Comparison of ENCODE assay signal across 17 mouse cellular contexts in genomic region chr14:57397221-57397620, GRCm38 (mm10). TPM values are rescaled to one million over a fixed set of nuclear protein-coding genes. Genes with fewer than 3 reads are reported as not detected.
DNase-seq lines count a peak whose midpoint lies in the region; ATAC-seq and TF ChIP-seq lines count a peak whose summit lies in the region.
"Had no signal": no experiment of that assay in that cellular context is flagged by ENCODE, and none has a peak within 500 bp of the region (broad histone marks: within the 10 kb centered on the region; RNA-seq: fewer than 3 reads in every experiment).

No protein-coding gene starts in this region.

- no peaks in the 10 kb centered on the region for H3K79me2 ChIP-seq in heart, adult 2 months (replicated peaks; ENCODE audit: control insufficient read depth, insufficient read depth, low read length)

- TF ChIP-seq EP300 in heart, adult 2 months (IDR thresholded peaks at IDR 0.05; ENCODE audit: insufficient read depth, low read depth, low read length): no peak

- H3K9ac ChIP-seq in kidney, embryonic 16.5 days (replicated peaks; ENCODE audit: low read length): no peak overlapping the region
- H3K9ac ChIP-seq in intestine, embryonic 16.5 days (ENCODE audit: low read depth, low read length): peak overlapping the region; percentile 89
- H3K9ac ChIP-seq in heart, adult 2 months (ENCODE audit: low read depth, low read length): no peak overlapping the region

- no peak for ATAC-seq in kidney, embryonic 16.5 days (ENCODE audit: low FRiP score, low TSS enrichment)
- ATAC-seq in intestine, embryonic 16.5 days: no peak

- no peaks in the 10 kb centered on the region for H3K9me3 ChIP-seq in kidney, embryonic 16.5 days (ENCODE audit: low read length)
- no peaks in the 10 kb centered on the region for H3K9me3 ChIP-seq in intestine, embryonic 16.5 days (ENCODE audit: control insufficient read depth, low read length)
- H3K9me3 ChIP-seq: forebrain, embryonic 15.5 days; hindbrain, embryonic 13.5 days; midbrain, embryonic 10.5 days; neural tube, embryonic 12.5 days had no signal

- H3K27ac ChIP-seq in kidney, embryonic 16.5 days (ENCODE audit: low read length): no peak overlapping the region
- peak overlapping the region; percentile 82 for H3K27ac ChIP-seq in intestine, embryonic 16.5 days (ENCODE audit: low read length)
- no peak overlapping the region for H3K27ac ChIP-seq in heart, adult 2 months
- H3K27ac ChIP-seq: forebrain, embryonic 15.5 days; hindbrain, embryonic 13.5 days; neural tube, embryonic 12.5 days had no signal

- intact Hi-C loops in heart, adult 2 months (cut with DNase I): no loop called here

- no peaks in the 10 kb centered on the region for H3K27me3 ChIP-seq in kidney, embryonic 16.5 days (ENCODE audit: insufficient read depth, low read length)
- H3K27me3 ChIP-seq in intestine, embryonic 16.5 days (replicated peaks; ENCODE audit: control insufficient read depth, insufficient read depth, low read length): no peaks in the 10 kb centered on the region
- H3K27me3 ChIP-seq in heart, adult 2 months (ENCODE audit: control insufficient read depth, insufficient read depth, low read length): no peaks in the 10 kb centered on the region

- no peaks in the 10 kb centered on the region for H3K36me3 ChIP-seq in kidney, embryonic 16.5 days (ENCODE audit: insufficient read depth, low read length)
- no peaks in the 10 kb centered on the region for H3K36me3 ChIP-seq in intestine, embryonic 16.5 days (ENCODE audit: control insufficient read depth, insufficient read depth, low read length)
- H3K36me3 ChIP-seq in heart, adult 2 months (ENCODE audit: control insufficient read depth, insufficient read depth, low read length): no peaks in the 10 kb centered on the region
- H3K36me3 ChIP-seq: forebrain, embryonic 15.5 days; hindbrain, embryonic 13.5 days; midbrain, embryonic 10.5 days; neural tube, embryonic 12.5 days had no signal

- no peak for TF ChIP-seq CTCF in heart, adult 2 months (IDR thresholded peaks at IDR 0.05)

- DNase-seq in kidney, adult 11 months: peak; percentile 82
- DNase-seq in kidney, postnatal 14 days: peak; percentile 71
- peak; percentile 6 for DNase-seq in naive thymus-derived CD4-positive, alpha-beta T cell, adult 2 months (ENCODE audit: low read depth)
- DNase-seq in spleen, adult 12 weeks (ENCODE audit: low spot score): no peak
- DNase-seq in heart, adult 9 months (ENCODE audit: low spot score in 2 of 2): no peak
- DNase-seq in heart, adult 2 months: no peak
- DNase-seq: heart, adult 18-20 months; lung, adult 2 months; lung, postnatal 36 days; thymus, postnatal 36 days had no signal

- no peak overlapping the region for H3K4me2 ChIP-seq in kidney, embryonic 16.5 days (replicated peaks; ENCODE audit: low read depth, low read length)
- peak overlapping the region; percentile 92 for H3K4me2 ChIP-seq in intestine, embryonic 16.5 days (ENCODE audit: low read depth, low read length)

- H3K4me3 ChIP-seq in kidney, embryonic 16.5 days (ENCODE audit: low read length): no peak overlapping the region
- H3K4me3 ChIP-seq in intestine, embryonic 16.5 days (ENCODE audit: low read length): peak overlapping the region; percentile 73
- H3K4me3 ChIP-seq in heart, adult 2 months: no peak overlapping the region

- H3K4me1 ChIP-seq in kidney, embryonic 16.5 days (ENCODE audit: insufficient read depth, low read length): 0 out of 2 replicates have a peak, but pooled peaks cover 4% of the 10 kb centered on the region
- H3K4me1 ChIP-seq in intestine, embryonic 16.5 days (ENCODE audit: control insufficient read depth, insufficient read depth, low read length): no peaks in the 10 kb centered on the region; the same call in 1 of the 2 replicates
- H3K4me1 ChIP-seq in heart, adult 2 months (ENCODE audit: control insufficient read depth, insufficient read depth, low read length): no peaks in the 10 kb centered on the region; the same call in none of the 2 replicates

- TF ChIP-seq POLR2A in heart, adult 2 months (IDR thresholded peaks at IDR 0.05; ENCODE audit: insufficient read depth, low read depth, low read length): no peak

- WGBS in kidney, embryonic 16.5 days: 84% methylated on average over 5 of the region's 5 CpGs
- 67% methylated on average over 5 of the region's 5 CpGs for WGBS in intestine, embryonic 16.5 days
- WGBS in heart, adult 2 months: 91% methylated on average over 5 of the region's 5 CpGs

RNA-seq across cellular contexts. Expression of gene Cryl1, which starts 1.1 kb away (rescaled TPM):
- polyA plus RNA-seq in kidney, embryonic 16.5 days (2015; fragmentation: Nextera tagmentation; extraction: Ambion mirVana): 41.4 and 49.7 TPM in 2 replicates
- 139 and 156 TPM in 2 replicates for polyA plus RNA-seq in intestine, embryonic 16.5 days (2015; fragmentation: Nextera tagmentation; extraction: Ambion mirVana)
- total RNA-seq in heart, adult 2 months (2021): 1 to 10 TPM; 5.6 to 6.7 TPM
- polyA plus RNA-seq in heart, adult 2 months (2012; rRNA removed): 12.4 and 12.9 TPM in 2 replicates

RNA-seq across cellular contexts. Expression of gene Ift88, which starts 26.6 kb away (rescaled TPM):
- polyA plus RNA-seq in kidney, embryonic 16.5 days (2015; fragmentation: Nextera tagmentation; extraction: Ambion mirVana): 12.0 and 15.3 TPM in 2 replicates
- polyA plus RNA-seq in intestine, embryonic 16.5 days (2015; fragmentation: Nextera tagmentation; extraction: Ambion mirVana): 7.2 and 7.5 TPM in 2 replicates
- total RNA-seq in heart, adult 2 months (2021): 1 to 10 TPM; 4.5 to 5.1 TPM
- 2.6 and 4.3 TPM in 2 replicates for polyA plus RNA-seq in heart, adult 2 months (2012; rRNA removed)
- polyA plus RNA-seq: erythroblast, embryonic 14.5 days had no signal

Comparison
In these comparisons a context has a peak if more than half of its experiments do, and no peak if none do; other contexts are left out.
1. DNase-seq: peak in kidney, adult 11 months (single experiment), kidney, postnatal 14 days (single experiment) and naive thymus-derived CD4-positive, alpha-beta T cell, adult 2 months (single experiment); none in spleen, adult 12 weeks (single experiment), heart, adult 9 months (0 of 2) and heart, adult 2 months (0 of 2).